13 mouse cellular contexts compared by ENCODE assay signal in the genomic region with DNA sequence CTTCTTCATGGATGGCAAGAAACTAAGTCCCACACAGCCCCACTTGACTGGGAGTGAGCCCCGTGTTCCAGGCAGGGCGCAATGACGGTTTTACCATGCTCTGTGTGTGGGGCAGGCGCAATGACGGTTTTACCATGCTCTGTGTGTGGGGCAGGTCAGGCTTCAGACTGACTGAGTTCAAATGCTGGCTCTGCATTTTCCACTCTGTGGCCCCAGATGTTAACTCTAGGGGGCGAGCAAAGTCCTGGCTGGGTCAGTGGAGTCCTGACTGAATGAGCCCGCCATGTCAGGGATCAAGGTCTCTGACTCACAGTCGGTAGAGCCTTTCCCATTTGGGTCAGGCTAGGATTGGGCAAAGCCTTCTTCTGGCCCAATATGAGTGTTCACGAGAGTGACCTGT. TPM values are rescaled to one million over a fixed set of nuclear protein-coding genes. Genes with fewer than 3 reads are reported as not detected.
DNase-seq lines count a peak whose midpoint lies in the region; ATAC-seq and TF ChIP-seq lines count a peak whose summit lies in the region.
"Had no signal": no experiment of that assay in that cellular context is flagged by ENCODE, and none has a peak within 500 bp of the region (broad histone marks: within the 10 kb centered on the region; RNA-seq: fewer than 3 reads in every experiment).

No protein-coding gene starts in this region.

- H3K27ac ChIP-seq in liver, embryonic 13.5 days: no peak overlapping the region
- H3K27ac ChIP-seq in liver, postnatal 0 days (ENCODE audit: low read depth): no peak overlapping the region
- no peak overlapping the region for H3K27ac ChIP-seq in forebrain, embryonic 12.5 days
- no peak overlapping the region for H3K27ac ChIP-seq in hindbrain, embryonic 10.5 days
- H3K27ac ChIP-seq: intestine, embryonic 15.5 days; midbrain, embryonic 12.5 days had no signal

- no peaks in the 10 kb centered on the region for H3K9me3 ChIP-seq in liver, embryonic 13.5 days (replicated peaks)
- no peaks in the 10 kb centered on the region for H3K9me3 ChIP-seq in E14TG2a.4 (ENCODE audit: low read length)
- no peaks in the 10 kb centered on the region for H3K9me3 ChIP-seq in liver, postnatal 0 days (ENCODE audit: low read length)
- H3K9me3 ChIP-seq in forebrain, embryonic 12.5 days: no peaks in the 10 kb centered on the region
- H3K9me3 ChIP-seq in hindbrain, embryonic 10.5 days: no peaks in the 10 kb centered on the region
- H3K9me3 ChIP-seq: intestine, embryonic 15.5 days; midbrain, embryonic 12.5 days had no signal

- 69% methylated on average over 9 of the region's 9 CpGs for WGBS in liver, embryonic 13.5 days (ENCODE audit: insufficient replicate concordance)
- WGBS in liver, postnatal 0 days (ENCODE audit: insufficient replicate concordance): 68% methylated on average over 9 of the region's 9 CpGs
- 77% methylated on average over 9 of the region's 9 CpGs for WGBS in forebrain, embryonic 12.5 days
- 79% methylated on average over 9 of the region's 9 CpGs for WGBS in hindbrain, embryonic 10.5 days

- no peaks in the 10 kb centered on the region for H3K36me3 ChIP-seq in liver, embryonic 13.5 days
- no peaks in the 10 kb centered on the region for H3K36me3 ChIP-seq in E14TG2a.4 (ENCODE audit: insufficient read depth, low read length)
- H3K36me3 ChIP-seq in liver, postnatal 0 days (replicated peaks; ENCODE audit: insufficient read depth, low read length): peaks cover 11% of the 10 kb centered on the region
- no peaks in the 10 kb centered on the region for H3K36me3 ChIP-seq in forebrain, embryonic 12.5 days (replicated peaks)
- no peaks in the 10 kb centered on the region for H3K36me3 ChIP-seq in hindbrain, embryonic 10.5 days
- H3K36me3 ChIP-seq: intestine, embryonic 15.5 days; midbrain, embryonic 12.5 days had no signal

- H3K9ac ChIP-seq in liver, embryonic 13.5 days: no peak overlapping the region
- no peak overlapping the region for H3K9ac ChIP-seq in liver, postnatal 0 days (replicated peaks)
- no peak overlapping the region for H3K9ac ChIP-seq in forebrain, embryonic 12.5 days
- H3K9ac ChIP-seq: intestine, embryonic 15.5 days; midbrain, embryonic 12.5 days had no signal

- no peak for TF ChIP-seq EP300 in liver, postnatal 0 days (IDR thresholded peaks at IDR 0.05; ENCODE audit: low read depth)

- peak; percentile 27 to 41 for DNase-seq in adrenal gland, postnatal 36 days
- no peak for DNase-seq in adrenal gland, adult 18-20 months (ENCODE audit: low spot score in 2 of 2)
- DNase-seq in liver, embryonic 13.5 days: no peak
- DNase-seq in liver: no peak
- DNase-seq in liver, postnatal 0 days: no peak
- no peak for DNase-seq in hindbrain, embryonic 10.5 days (ENCODE audit: low spot score)
- DNase-seq: cerebellum, adult 2 months; lung, adult 18-20 months; right cerebral cortex, postnatal 4 days had no signal

- peaks cover 6% of the 10 kb centered on the region; the same call in 1 of the 2 replicates for H3K4me1 ChIP-seq in liver, embryonic 13.5 days (replicated peaks)
- H3K4me1 ChIP-seq in E14TG2a.4 (replicated peaks; ENCODE audit: low read depth, low read length): peaks cover 22% of the 10 kb centered on the region
- peaks cover 11% of the 10 kb centered on the region; the same call in 1 of the 2 replicates for H3K4me1 ChIP-seq in liver, postnatal 0 days (ENCODE audit: insufficient read depth)
- no peaks in the 10 kb centered on the region for H3K4me1 ChIP-seq in forebrain, embryonic 12.5 days
- H3K4me1 ChIP-seq in hindbrain, embryonic 10.5 days (replicated peaks): peaks cover 20% of the 10 kb centered on the region

- no peak overlapping the region for H3K4me2 ChIP-seq in liver, embryonic 13.5 days
- no peak overlapping the region for H3K4me2 ChIP-seq in liver, postnatal 0 days (ENCODE audit: low read depth, low read length)
- H3K4me2 ChIP-seq in forebrain, embryonic 12.5 days: no peak overlapping the region
- H3K4me2 ChIP-seq: intestine, embryonic 15.5 days; midbrain, embryonic 12.5 days had no signal

- peak; percentile 33 for TF ChIP-seq CTCF in E14TG2a.4 (conservative IDR thresholded peaks at IDR 0.05; ENCODE audit: low read length)
- peak; percentile 45 for TF ChIP-seq CTCF in liver, postnatal 0 days (IDR thresholded peaks at IDR 0.05; ENCODE audit: low read depth)

- H3K4me3 ChIP-seq in liver, embryonic 13.5 days (replicated peaks): no peak overlapping the region
- H3K4me3 ChIP-seq in E14TG2a.4 (replicated peaks; ENCODE audit: low read length): no peak overlapping the region
- no peak overlapping the region for H3K4me3 ChIP-seq in liver, postnatal 0 days (ENCODE audit: low read depth, low read length)
- H3K4me3 ChIP-seq in forebrain, embryonic 12.5 days (replicated peaks): no peak overlapping the region
- H3K4me3 ChIP-seq in hindbrain, embryonic 10.5 days: no peak overlapping the region
- H3K4me3 ChIP-seq: intestine, embryonic 15.5 days; midbrain, embryonic 12.5 days had no signal

- H3K27me3 ChIP-seq in liver, embryonic 13.5 days: no peaks in the 10 kb centered on the region
- peaks cover 7% of the 10 kb centered on the region for H3K27me3 ChIP-seq in E14TG2a.4 (ENCODE audit: insufficient read depth, low read length)
- no peaks in the 10 kb centered on the region for H3K27me3 ChIP-seq in liver, postnatal 0 days (ENCODE audit: insufficient read depth, low read length)
- H3K27me3 ChIP-seq in forebrain, embryonic 12.5 days: no peaks in the 10 kb centered on the region
- H3K27me3 ChIP-seq in hindbrain, embryonic 10.5 days (ENCODE audit: insufficient read depth, poor library complexity, severe bottlenecking): no peaks in the 10 kb centered on the region
- H3K27me3 ChIP-seq: intestine, embryonic 15.5 days; midbrain, embryonic 12.5 days had no signal

- peak; percentile 12; the same call in 1 of the 2 replicates for ATAC-seq in liver, embryonic 13.5 days (ENCODE audit: low read depth)
- ATAC-seq in liver, postnatal 0 days: peak; percentile 45; the same call in 1 of the 2 replicates
- ATAC-seq in forebrain, embryonic 12.5 days (ENCODE audit: low FRiP score): no peak
- ATAC-seq: intestine, embryonic 15.5 days had no signal

RNA-seq across cellular contexts. Expression of a gene that starts 37.2 kb away (rescaled TPM):
- 10 to 100 TPM; 12.4 to 20.2 TPM for total RNA-seq in adrenal gland, postnatal 36 days (2021)
- total RNA-seq in adrenal gland, adult 18-20 months (2021): 10 to 100 TPM; 13.5 to 15.2 TPM
- 7.5 and 8.3 TPM in 2 replicates for polyA plus RNA-seq in liver, embryonic 13.5 days (2015; fragmentation: Nextera tagmentation; extraction: Ambion mirVana)
- polyA plus RNA-seq in liver, postnatal 0 days (2015; fragmentation: Nextera tagmentation; extraction: Ambion mirVana): 14.6 and 15.0 TPM in 2 replicates
- 6.7 and 8.1 TPM in 2 replicates for polyA plus RNA-seq in forebrain, embryonic 12.5 days (2016; fragmentation: Nextera tagmentation; extraction: Ambion mirVana)
- polyA plus RNA-seq in hindbrain, embryonic 10.5 days (2016; fragmentation: Nextera tagmentation; extraction: Ambion mirVana): 11.2 and 11.4 TPM in 2 replicates

RNA-seq across cellular contexts. Expression of a gene that starts 38.0 kb away (rescaled TPM):
- 10 to 100 TPM; 22.7 to 30.8 TPM for total RNA-seq in adrenal gland, postnatal 36 days (2021)
- total RNA-seq in adrenal gland, adult 18-20 months (2021): 10 to 100 TPM; 11.0 to 12.7 TPM
- 31.9 and 36.0 TPM in 2 replicates for polyA plus RNA-seq in liver, embryonic 13.5 days (2015; fragmentation: Nextera tagmentation; extraction: Ambion mirVana)
- 26.6 and 33.4 TPM in 2 replicates for polyA plus RNA-seq in liver, postnatal 0 days (2015; fragmentation: Nextera tagmentation; extraction: Ambion mirVana)
- 125 and 126 TPM in 2 replicates for polyA plus RNA-seq in forebrain, embryonic 12.5 days (2016; fragmentation: Nextera tagmentation; extraction: Ambion mirVana)
- polyA plus RNA-seq in hindbrain, embryonic 10.5 days (2016; fragmentation: Nextera tagmentation; extraction: Ambion mirVana): 119 and 136 TPM in 2 replicates

Comparison
In these comparisons a context has a peak if more than half of its experiments do, and no peak if none do; other contexts are left out.
1. DNase-seq: peak in adrenal gland, postnatal 36 days (2 of 2); none in adrenal gland, adult 18-20 months (0 of 2), liver, embryonic 13.5 days (single experiment), liver (single experiment), liver, postnatal 0 days (single experiment) and hindbrain, embryonic 10.5 days (single experiment).